Mouse (Mus musculus): ENCODE measurements around the gene Jpt2.

Jpt2 gene

GRCm38 (mm10) chr17:24903767-24904166 is 56.7 kb downstream of the Jpt2 start:
- no peak for DNase-seq

- peak; percentile 43 for DNase-seq
Measured at GRCm38 (mm10) chr17:24902671-24903474, 57.6 kb downstream of the Jpt2 start.

GRCm38 (mm10) chr17:24902124-24902523 is 58.4 kb downstream of the Jpt2 start:
- no peak for DNase-seq

- no peak for DNase-seq
Measured at GRCm38 (mm10) chr17:24900014-24900413, 60.5 kb downstream of the Jpt2 start.

GRCm38 (mm10) chr17:24899153-24899552 is 61.3 kb downstream of the Jpt2 start:
- DNase-seq, result no peak

- DNase-seq, result no peak
Measured at GRCm38 (mm10) chr17:24898041-24898854, 62.2 kb downstream of the Jpt2 start.

- no peak for DNase-seq
Measured at GRCm38 (mm10) chr17:24897600-24897999, 62.9 kb downstream of the Jpt2 start.

- DNase-seq, result no peak
Measured at GRCm38 (mm10) chr17:24896993-24897269, 63.6 kb downstream of the Jpt2 start.

GRCm38 (mm10) chr17:24896241-24896992 is 64.1 kb downstream of the Jpt2 start, which contains the start of gene Nme3:
TSS of gene Nme3 (plus strand) at chr17:24896500.
- DNase-seq, result peak; percentile 85

- DNase-seq, result no peak
Measured at GRCm38 (mm10) chr17:24895571-24896240, 64.8 kb downstream of the Jpt2 start.

GRCm38 (mm10) chr17:24894995-24895547 is 65.4 kb downstream of the Jpt2 start, which contains the start of the genes Eme2 and Mrps34:
TSS of gene Eme2 (minus strand) at chr17:24895087.
TSS of gene Mrps34 (plus strand) at chr17:24895116.
- DNase-seq, result peak; percentile 94

- no peak for DNase-seq
Measured at GRCm38 (mm10) chr17:24894061-24894994, 66.2 kb downstream of the Jpt2 start.

- no peak for DNase-seq
Measured at GRCm38 (mm10) chr17:24893276-24893675, 67.2 kb downstream of the Jpt2 start.

GRCm38 (mm10) chr17:24892785-24893184 is 67.7 kb downstream of the Jpt2 start:
- DNase-seq, result no peak

GRCm38 (mm10) chr17:24891321-24891720 is 69.2 kb downstream of the Jpt2 start:
- no peak for DNase-seq

- DNase-seq, result no peak
Measured at GRCm38 (mm10) chr17:24890151-24891092, 70.1 kb downstream of the Jpt2 start.

GRCm38 (mm10) chr17:24888862-24889261 is 71.6 kb downstream of the Jpt2 start:
- no peak for DNase-seq

Measured in embryo, embryonic 11 days (tissue).